Mouse (Mus musculus) embryonic facial prominence, embryonic 12.5 days (tissue): ENCODE measurements around the gene St3gal2. TPM values are rescaled to one million over a fixed set of nuclear protein-coding genes. Genes with fewer than 3 reads are reported as not detected.
A peak's percentile ranks its signal among the peaks of the same experiment; 100 is the strongest.

Experiments
- ATAC-seq: fragments of 200-750 bp; cut with Nextera tagmentation; 2 replicates; pipeline ENCODE4 v1.8.0; 2017; ENCODE audit not compliant: insufficient number of reproducible peaks, insufficient read depth, low FRiP score, low TSS enrichment
- H3K27ac ChIP-seq: fragments of 300-500 bp; sonication (generic); 2 replicates; pipeline ENCODE4 v1.5.1; 2016; ENCODE audit warnings: mild to moderate bottlenecking
- H3K27me3 ChIP-seq: fragments of 300-500 bp; sonication (generic); 2 replicates; pipeline ENCODE4 v1.6.1; 2016; ENCODE audit warnings: mild to moderate bottlenecking, moderate library complexity
- H3K36me3 ChIP-seq: fragments of 300-500 bp; sonication (generic); 2 replicates; pipeline ENCODE4 v1.6.1; 2016; ENCODE audit warnings: mild to moderate bottlenecking
- H3K4me1 ChIP-seq: fragments of 300-500 bp; sonication (generic); 2 replicates; pipeline ENCODE4 v1.6.1; 2016
- H3K4me2 ChIP-seq: fragments of 300-500 bp; sonication (generic); replicated peaks from 2 replicates; pipeline ENCODE4 v1.6.1; 2016; ENCODE audit warnings: mild to moderate bottlenecking, moderate library complexity
- H3K4me3 ChIP-seq: fragments of 300-500 bp; sonication (generic); 2 replicates; pipeline ENCODE4 v1.5.1; 2016; ENCODE audit warnings: mild to moderate bottlenecking
- H3K9ac ChIP-seq: fragments of 300-500 bp; sonication (generic); 2 replicates; pipeline ENCODE4 v1.6.1; 2016; ENCODE audit warnings: mild to moderate bottlenecking, moderate library complexity
- H3K9me3 ChIP-seq: fragments of 300-500 bp; sonication (generic); 2 replicates; pipeline ENCODE4 v1.6.1; 2016; ENCODE audit warnings: mild to moderate bottlenecking, moderate library complexity
- WGBS: fragments of 180-500 bp; shearing (Covaris S2); methylation state at CpG from one replicate; pipeline ENCODE4 v1.1.7; 2016; 5-methylcytosine and 5-hydroxymethylcytosine counted together
- polyA plus RNA-seq: library from polyadenylated mRNA; unstranded; fragments of >200 nt; fragmentation: Nextera tagmentation; extraction: Ambion mirVana; gene quantifications from 2 replicates; pipeline ENCODE4 v1.2.1, GENCODE M21; 2016

St3gal2 gene
- 44.6 and 45.5 TPM in 2 replicates for polyA plus RNA-seq

GRCm38 (mm10) chr8:110919341-110920031 lies at the start of gene St3gal2:
Gene St3gal2, plus strand, starts transcription at chr8:110919922.
- Histone ChIP-seq H3K36me3 (0 out of 2 replicates have a peak, but pooled peaks cover 2% of the 10 kb centered on the region), H3K9me3 (no peaks in the 10 kb centered on the region), H3K4me2 (peak within 1 kb of the TSS; percentile 90), H3K9ac (peak within 1 kb of the TSS; percentile 96), H3K27ac (peak within 1 kb of the TSS; percentile 92), H3K4me3 (peak within 1 kb of the TSS; percentile 79), H3K4me1 (peaks cover 19% of the 10 kb centered on the region), H3K27me3 (no peaks in the 10 kb centered on the region)
- ATAC-seq: peak; percentile 98
- WGBS: 2% methylated on average over 13 of the region's 36 CpGs

- peaks cover 82% of the 10 kb centered on the region for H3K36me3 ChIP-seq
- ATAC-seq: no peak
- H3K9ac ChIP-seq: no peak overlapping the region
- H3K4me2 ChIP-seq: no peak overlapping the region
- H3K27ac ChIP-seq: no peak overlapping the region
- H3K4me3 ChIP-seq: no peak overlapping the region
- no peaks in the 10 kb centered on the region for H3K9me3 ChIP-seq
- WGBS: 96% methylated on average over 2 of the region's 2 CpGs
- no peaks in the 10 kb centered on the region for H3K4me1 ChIP-seq
- no peaks in the 10 kb centered on the region for H3K27me3 ChIP-seq
Measured at GRCm38 (mm10) chr8:110870501-110870900, 49.2 kb upstream of the St3gal2 start.

- Histone ChIP-seq H3K27me3 (no peaks in the 10 kb centered on the region), H3K4me3 (no peak overlapping the region), H3K9ac (no peak overlapping the region), H3K36me3 (peaks cover 88% of the 10 kb centered on the region), H3K4me1 (no peaks in the 10 kb centered on the region), H3K4me2 (no peak overlapping the region), H3K9me3 (no peaks in the 10 kb centered on the region), H3K27ac (no peak overlapping the region)
- whole genome bisulfite sequencing: 83% methylated on average over 4 of the region's 4 CpGs
- ATAC-seq: no peak
Measured at GRCm38 (mm10) chr8:110877862-110878261, 41.9 kb upstream of the St3gal2 start.

- H3K27ac ChIP-seq: no peak overlapping the region
- no peak overlapping the region for H3K4me2 ChIP-seq
- no peak overlapping the region for H3K4me3 ChIP-seq
- H3K4me1 ChIP-seq: no peaks in the 10 kb centered on the region
- no peak overlapping the region for H3K9ac ChIP-seq
- peaks cover 82% of the 10 kb centered on the region for H3K36me3 ChIP-seq
- no peaks in the 10 kb centered on the region for H3K27me3 ChIP-seq
- ATAC-seq: no peak
- H3K9me3 ChIP-seq: no peaks in the 10 kb centered on the region
- 94% methylated on average over 10 of the region's 10 CpGs for WGBS
Measured at GRCm38 (mm10) chr8:110881741-110882310, 37.9 kb upstream of the St3gal2 start.

GRCm38 (mm10) chr8:110883824-110884223 lies 35.9 kb upstream of the St3gal2 start:
- H3K36me3 ChIP-seq: peaks cover 76% of the 10 kb centered on the region
- ATAC-seq: no peak

GRCm38 (mm10) chr8:110886634-110887033 lies 33.1 kb upstream of the St3gal2 start:
- Histone ChIP-seq H3K36me3 (peaks cover 62% of the 10 kb centered on the region), H3K4me1 (no peaks in the 10 kb centered on the region), H3K9ac (no peak overlapping the region), H3K27me3 (no peaks in the 10 kb centered on the region), H3K9me3 (no peaks in the 10 kb centered on the region), H3K27ac (no peak overlapping the region), H3K4me2 (no peak overlapping the region), H3K4me3 (no peak overlapping the region)
- 82% methylated on average over 3 of the region's 3 CpGs for WGBS
- ATAC-seq: no peak

More at GRCm38 (mm10) chr8:110883824-110884223, 35.9 kb upstream of the St3gal2 start:
- Histone ChIP-seq H3K9ac (no peak overlapping the region), H3K4me3 (no peak overlapping the region), H3K4me2 (no peak overlapping the region), H3K27me3 (no peaks in the 10 kb centered on the region), H3K27ac (no peak overlapping the region), H3K9me3 (no peaks in the 10 kb centered on the region), H3K4me1 (no peaks in the 10 kb centered on the region)
- 93% methylated on average over 18 of the region's 18 CpGs for WGBS

- Histone ChIP-seq H3K4me1 (no peaks in the 10 kb centered on the region), H3K9ac (no peak overlapping the region), H3K36me3 (peaks cover 53% of the 10 kb centered on the region), H3K4me2 (no peak overlapping the region), H3K27me3 (no peaks in the 10 kb centered on the region), H3K9me3 (no peaks in the 10 kb centered on the region), H3K27ac (no peak overlapping the region), H3K4me3 (no peak overlapping the region)
- ATAC-seq: no peak
- WGBS: 92% methylated on average over 10 of the region's 10 CpGs
Measured at GRCm38 (mm10) chr8:110887551-110887950, 32.2 kb upstream of the St3gal2 start.

DNA sequence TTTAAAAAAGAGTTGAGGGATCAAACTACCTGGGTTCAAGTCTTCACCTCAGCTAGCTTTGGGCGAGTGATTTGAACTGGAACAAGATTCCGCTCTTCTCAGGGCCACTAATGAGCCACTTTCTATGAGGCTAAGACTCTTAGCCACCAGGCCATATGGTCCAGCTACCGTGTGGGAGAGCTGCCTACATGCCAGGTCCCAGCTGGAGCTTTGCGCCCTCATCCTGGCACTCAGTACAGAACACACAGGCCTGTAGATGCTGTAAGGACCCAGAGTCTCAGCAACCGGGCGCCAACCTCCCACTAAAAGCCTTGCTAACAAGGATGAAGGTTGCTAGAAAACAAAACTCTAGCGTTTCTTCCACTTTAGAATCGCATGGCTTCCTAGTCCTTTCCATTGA lies 31.3 kb upstream of the St3gal2 start:
- H3K4me3 ChIP-seq: no peak overlapping the region
- ATAC-seq: no peak
- H3K4me1 ChIP-seq: no peaks in the 10 kb centered on the region
- 90% methylated on average over 8 of the region's 8 CpGs for WGBS
- H3K9ac ChIP-seq: no peak overlapping the region
- no peak overlapping the region for H3K27ac ChIP-seq
- peaks cover 48% of the 10 kb centered on the region for H3K36me3 ChIP-seq
- H3K4me2 ChIP-seq: no peak overlapping the region
- no peaks in the 10 kb centered on the region for H3K27me3 ChIP-seq
- no peaks in the 10 kb centered on the region for H3K9me3 ChIP-seq

GRCm38 (mm10) chr8:110888860-110889259 lies 30.9 kb upstream of the St3gal2 start:
- no peak overlapping the region for H3K4me2 ChIP-seq
- H3K36me3 ChIP-seq: peaks cover 47% of the 10 kb centered on the region

DNA sequence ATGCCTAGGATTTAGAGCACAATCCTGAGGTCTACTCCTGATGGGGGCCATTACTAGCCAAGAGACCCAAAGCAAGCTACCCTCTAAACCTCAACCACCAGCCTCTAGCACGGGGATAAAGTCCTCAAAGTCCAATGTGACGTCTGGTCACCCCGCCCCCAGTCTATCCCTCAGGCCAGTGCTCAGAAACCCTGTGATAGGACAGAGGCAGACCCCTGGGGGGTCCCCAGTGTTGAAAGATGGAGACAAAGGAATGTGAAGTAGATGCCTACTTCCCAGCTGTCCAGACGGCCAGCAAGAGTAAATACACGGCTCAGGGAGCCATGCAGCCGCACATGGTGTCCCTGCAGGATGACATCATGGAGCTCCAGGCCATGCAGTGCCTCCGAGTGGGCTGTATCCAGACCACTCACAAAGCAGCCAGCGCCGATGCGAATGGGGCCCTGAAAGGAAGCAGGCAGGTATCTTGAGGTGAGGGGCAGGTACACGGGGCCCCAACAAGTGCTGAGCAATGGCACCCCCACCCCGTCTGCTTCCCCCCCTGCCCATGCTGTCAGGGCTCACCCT lies 29.7 kb upstream of the St3gal2 start:
- H3K27me3 ChIP-seq: no peaks in the 10 kb centered on the region
- H3K9me3 ChIP-seq: no peaks in the 10 kb centered on the region
- no peak overlapping the region for H3K4me3 ChIP-seq
- no peak for ATAC-seq
- no peak overlapping the region for H3K9ac ChIP-seq
- 76% methylated on average over 12 of the region's 12 CpGs for WGBS
- no peak overlapping the region for H3K27ac ChIP-seq
- peaks cover 35% of the 10 kb centered on the region for H3K36me3 ChIP-seq
- no peaks in the 10 kb centered on the region for H3K4me1 ChIP-seq
- H3K4me2 ChIP-seq: no peak overlapping the region

More at GRCm38 (mm10) chr8:110888860-110889259, 30.9 kb upstream of the St3gal2 start:
- H3K9ac ChIP-seq: no peak overlapping the region
- H3K4me3 ChIP-seq: no peak overlapping the region
- H3K9me3 ChIP-seq: no peaks in the 10 kb centered on the region
- H3K27me3 ChIP-seq: no peaks in the 10 kb centered on the region
- no peaks in the 10 kb centered on the region for H3K4me1 ChIP-seq
- 84% methylated on average over 16 of the region's 16 CpGs for WGBS
- H3K27ac ChIP-seq: no peak overlapping the region
- ATAC-seq: no peak

GRCm38 (mm10) chr8:110892040-110892439 lies 27.7 kb upstream of the St3gal2 start:
- Histone ChIP-seq H3K27ac (no peak overlapping the region), H3K9ac (no peak overlapping the region), H3K27me3 (no peaks in the 10 kb centered on the region), H3K4me3 (no peak overlapping the region), H3K9me3 (no peaks in the 10 kb centered on the region), H3K4me2 (no peak overlapping the region), H3K4me1 (no peaks in the 10 kb centered on the region), H3K36me3 (peaks cover 30% of the 10 kb centered on the region)
- 89% methylated on average over 7 of the region's 7 CpGs for WGBS
- ATAC-seq: no peak

DNA sequence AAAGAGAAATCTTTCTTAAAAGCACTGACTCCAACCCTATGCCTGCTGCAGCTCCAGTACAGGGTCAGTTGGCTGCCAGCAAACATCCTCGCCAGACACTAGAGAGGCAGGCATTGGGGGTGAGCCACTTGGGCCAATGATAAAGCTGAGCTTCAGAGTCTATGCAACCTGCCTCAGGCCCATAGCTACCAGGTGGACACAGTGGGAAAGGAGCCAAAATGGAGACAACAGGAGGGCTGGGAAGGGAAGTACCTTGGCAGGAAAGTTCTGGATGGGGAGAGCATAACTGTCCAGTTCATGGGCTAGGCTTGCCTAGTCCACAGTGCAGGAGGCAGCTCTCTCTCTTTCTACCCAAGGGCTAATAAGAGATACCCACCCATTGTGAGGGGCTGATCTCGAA lies 26.8 kb upstream of the St3gal2 start:
- Histone ChIP-seq H3K27me3 (no peaks in the 10 kb centered on the region), H3K4me1 (no peaks in the 10 kb centered on the region), H3K4me2 (no peak overlapping the region), H3K9ac (no peak overlapping the region), H3K4me3 (no peak overlapping the region), H3K9me3 (no peaks in the 10 kb centered on the region), H3K36me3 (peaks cover 29% of the 10 kb centered on the region), H3K27ac (no peak overlapping the region)
- WGBS: 91% methylated on average over 2 of the region's 2 CpGs
- ATAC-seq: no peak
